Mouse (Mus musculus) kidney, postnatal 14 days (tissue): Measurements from ENCODE around the gene Gdpd5.
"Not testable (repeated sequence)": the region's sequence is repeated elsewhere in the genome, so short reads cannot be mapped to it uniquely, and the experiment has no call there.

Experiments
- DNase-seq: peaks from one replicate; pipeline ENCODE4 v3.0.0; 2022; ENCODE audit warnings: mixed read lengths

The Gdpd5 gene

DNA sequence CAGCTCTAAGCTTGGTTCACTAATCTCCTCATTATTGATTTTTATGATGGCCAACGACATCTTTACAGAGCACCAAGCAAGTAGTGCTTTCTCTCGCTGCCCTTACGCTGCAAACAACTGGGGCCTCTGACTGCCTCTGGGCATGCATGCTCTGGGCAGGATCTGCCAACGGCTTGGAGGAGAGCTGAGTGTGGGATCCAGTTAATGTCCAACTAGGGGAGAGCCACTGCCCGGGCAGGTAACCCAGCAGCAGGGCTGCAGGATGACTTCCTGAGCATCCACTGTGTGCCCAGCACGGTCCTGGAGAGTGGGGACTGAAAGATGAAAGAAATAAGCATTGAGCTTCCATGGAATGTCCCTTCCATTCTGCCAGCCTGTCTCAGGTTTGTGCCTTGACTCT lies 14.5 kb upstream of the Gdpd5 start:
- DNase-seq: peak; percentile 51

DNA sequence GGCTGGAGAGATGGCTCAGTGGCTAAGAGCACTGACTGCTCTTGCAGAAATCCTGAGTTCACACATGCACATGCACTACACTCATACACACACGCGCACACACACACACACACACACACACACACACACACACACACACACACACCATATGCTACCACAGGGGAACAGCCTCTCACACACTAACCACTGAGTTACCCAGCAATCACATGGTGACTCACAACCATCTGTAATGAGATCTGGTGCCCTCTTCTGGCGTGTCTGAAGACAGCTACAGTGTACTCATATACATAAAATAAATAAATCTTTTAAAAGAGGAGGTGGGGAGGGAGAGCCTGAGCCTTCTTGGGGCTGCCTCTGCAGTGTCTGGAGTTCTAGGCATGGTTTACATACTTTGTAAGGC lies 6.9 kb upstream of the Gdpd5 start:
- not testable (repeated sequence) for DNase-seq

DNA sequence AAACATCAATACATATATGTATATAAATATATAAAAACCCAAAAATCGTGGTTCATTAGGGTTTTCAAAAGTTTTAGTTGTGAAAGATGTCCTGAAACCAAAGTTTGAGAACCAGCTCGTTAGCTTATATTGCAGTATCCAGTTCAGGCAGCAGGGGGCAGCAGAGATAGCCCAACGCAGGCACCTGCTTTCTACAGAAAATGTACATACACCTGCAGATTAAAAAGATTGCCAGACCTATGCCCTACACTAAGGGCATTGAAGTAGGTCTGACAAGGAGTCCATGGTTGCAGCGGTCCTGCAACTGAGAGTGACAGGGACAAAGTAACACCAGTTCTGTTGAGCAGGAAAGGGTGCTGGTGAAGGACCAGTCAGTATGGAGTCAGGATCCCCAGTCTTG lies 5.8 kb upstream of the Gdpd5 start:
- peak; percentile 82 for DNase-seq

DNA sequence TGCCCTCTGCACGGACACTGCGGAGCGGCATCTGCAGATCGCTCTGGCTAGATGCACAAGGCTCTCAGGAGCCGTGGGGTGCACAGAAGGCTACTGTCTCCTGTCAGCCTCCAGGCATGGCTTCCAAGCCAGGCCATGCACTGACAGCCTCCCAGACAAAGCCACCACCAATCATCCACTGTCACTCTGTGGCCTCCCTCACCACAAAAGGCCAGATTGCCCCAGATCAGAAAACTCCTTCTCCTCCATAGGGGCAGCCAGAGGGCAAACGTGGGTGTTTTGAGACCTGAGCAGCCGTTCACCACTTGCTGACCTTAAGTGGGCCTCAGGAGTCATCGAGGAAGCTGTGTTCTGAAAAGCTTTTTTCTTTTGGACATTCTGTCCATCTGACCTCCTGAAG lies 2.3 kb upstream of the Gdpd5 start:
- DNase-seq: no peak

DNA sequence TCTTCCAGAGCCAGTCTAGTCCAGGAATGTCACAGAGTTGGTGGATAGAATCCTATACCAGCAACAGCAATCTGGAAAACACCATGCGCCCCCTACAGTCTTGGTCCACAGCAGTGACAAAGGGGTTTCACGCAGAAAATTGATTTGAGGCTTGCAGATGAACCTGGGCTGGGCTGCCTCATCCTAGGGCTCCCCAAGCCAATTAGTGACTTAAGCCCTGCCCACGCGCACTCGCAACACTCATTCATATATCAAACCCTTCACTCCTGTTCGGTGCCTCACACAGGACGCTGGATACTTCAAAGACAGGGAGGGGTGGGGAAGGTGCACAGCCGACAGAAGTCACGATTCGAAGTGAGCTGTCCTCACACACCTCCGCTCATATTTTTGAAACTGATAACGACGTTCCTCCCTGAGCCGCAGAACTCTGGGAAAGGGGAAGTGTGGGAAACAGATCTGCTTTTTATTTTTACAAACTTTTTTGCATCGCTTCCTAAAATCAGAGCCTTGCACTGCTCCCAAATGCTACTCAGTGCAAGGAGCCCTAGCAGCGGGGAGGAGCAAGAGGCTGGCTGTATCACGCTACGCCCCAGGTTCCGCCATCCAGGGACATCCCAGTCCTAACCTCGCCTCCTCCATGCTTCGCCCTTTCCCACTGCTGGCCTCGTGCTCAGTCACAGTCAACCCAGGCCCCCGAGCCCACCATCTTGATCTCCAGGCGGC lies 562 bp upstream of the Gdpd5 start:
- peak; percentile 27 for DNase-seq

DNA sequence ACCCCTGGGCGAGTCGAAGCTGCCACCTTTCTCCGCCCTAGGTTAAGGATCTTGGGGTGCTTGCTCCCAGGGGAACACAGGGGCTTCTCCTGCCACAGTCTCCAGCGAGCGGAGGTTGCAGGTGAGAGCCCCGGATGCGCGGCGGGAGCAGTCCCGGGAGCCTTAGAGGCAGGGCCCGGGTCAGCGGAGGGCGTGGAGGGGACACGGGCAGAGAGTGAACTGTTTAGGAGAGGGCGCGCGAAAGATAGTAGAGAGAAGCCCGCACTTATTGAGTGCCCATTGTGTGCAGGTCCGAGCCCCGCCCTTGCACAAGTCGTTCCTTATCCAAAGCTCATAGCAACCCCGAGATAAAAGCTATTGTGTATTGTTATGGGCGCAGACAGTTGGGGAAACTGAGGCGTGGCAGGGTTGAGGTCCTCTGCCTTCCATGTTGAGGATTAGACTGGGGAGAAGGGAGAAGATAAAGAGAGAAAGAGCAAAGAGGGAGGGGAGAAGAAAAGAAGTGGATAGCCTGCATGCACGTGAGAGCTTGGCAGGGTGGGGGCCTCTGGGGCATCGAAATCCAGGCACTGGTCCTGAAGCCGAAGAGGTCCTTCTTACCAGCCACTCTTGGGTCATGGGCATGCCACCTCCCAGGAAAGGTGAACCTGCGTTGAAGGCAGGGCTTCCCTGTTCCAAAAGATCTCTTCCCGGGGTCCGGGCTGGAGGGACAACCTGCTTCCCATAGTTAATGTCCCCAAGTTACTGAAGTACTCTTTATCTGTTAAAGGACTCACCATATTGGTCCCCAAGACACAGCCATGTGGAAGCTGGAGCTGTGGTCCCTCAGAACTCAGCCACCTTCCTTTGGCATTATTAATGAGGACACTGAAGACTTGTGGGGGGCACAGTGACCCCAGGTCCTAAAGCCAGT lies 1.1 kb downstream of the Gdpd5 start:
- peak; percentile 23 for DNase-seq

DNA sequence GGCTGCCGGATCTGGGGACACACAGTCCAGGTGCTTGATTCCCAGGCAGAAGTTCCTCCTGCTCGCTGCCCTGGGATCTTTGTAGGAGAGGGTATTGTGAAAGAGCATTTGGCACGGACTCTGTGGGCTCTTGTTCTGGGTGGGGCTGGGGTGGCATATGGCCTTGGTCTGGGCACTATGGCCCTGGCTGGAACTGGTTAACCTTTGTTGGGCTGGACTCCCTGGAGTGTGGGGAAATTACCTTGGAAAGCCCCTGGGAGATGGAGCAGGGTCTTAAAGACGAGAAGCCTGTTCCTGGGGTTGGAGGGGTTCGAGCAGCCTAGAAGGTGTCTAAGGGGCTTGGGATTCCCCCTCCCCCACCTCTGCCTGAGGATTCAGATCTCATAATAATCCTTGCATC lies 2.0 kb downstream of the Gdpd5 start:
- no peak for DNase-seq

DNA sequence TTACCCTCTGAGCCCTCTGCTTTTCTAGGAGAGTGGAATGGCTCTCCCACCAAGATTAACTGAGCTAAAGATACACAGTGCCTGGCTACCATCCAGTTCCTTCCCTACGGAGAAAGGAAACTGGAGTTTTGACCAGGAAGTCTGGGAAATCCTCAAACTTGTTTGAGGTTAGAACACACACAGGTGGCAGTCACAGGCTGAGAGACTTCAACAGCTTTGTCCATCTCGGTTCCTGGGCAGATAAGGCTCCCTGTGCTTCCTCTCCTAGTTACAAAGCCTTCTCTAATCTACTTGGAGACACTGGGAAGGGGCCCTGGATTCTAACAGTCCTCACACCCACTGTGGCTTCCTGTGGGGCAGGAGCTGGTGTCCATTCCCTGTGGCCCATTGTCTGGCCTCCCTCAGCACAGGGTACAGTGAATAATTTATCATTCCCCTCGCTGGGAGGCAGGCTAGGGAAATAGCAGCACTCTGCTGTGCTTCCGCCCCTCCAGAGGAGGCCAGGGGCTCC lies 2.9 kb downstream of the Gdpd5 start:
- peak; percentile 75 for DNase-seq

DNA sequence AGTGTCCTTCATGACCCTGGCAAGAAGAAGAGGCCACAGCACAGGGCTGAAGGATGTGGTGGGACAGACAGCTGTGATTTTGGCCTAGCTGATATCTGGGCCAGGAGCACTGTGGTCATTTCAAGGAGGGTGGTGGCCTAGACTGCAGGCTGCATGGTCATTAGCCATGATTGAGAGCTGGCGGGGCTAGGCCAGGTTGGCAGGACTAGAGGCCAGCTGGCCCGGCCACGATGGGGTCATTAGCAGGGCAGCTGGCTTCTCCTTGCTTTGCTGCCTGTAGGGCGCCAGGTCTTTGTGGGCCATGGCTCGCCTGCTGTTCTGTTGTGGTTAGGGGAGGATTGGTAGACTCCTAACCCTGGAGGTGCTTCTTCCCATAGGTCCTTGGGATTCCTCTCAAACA lies 4.8 kb downstream of the Gdpd5 start:
- DNase-seq: no peak

DNA sequence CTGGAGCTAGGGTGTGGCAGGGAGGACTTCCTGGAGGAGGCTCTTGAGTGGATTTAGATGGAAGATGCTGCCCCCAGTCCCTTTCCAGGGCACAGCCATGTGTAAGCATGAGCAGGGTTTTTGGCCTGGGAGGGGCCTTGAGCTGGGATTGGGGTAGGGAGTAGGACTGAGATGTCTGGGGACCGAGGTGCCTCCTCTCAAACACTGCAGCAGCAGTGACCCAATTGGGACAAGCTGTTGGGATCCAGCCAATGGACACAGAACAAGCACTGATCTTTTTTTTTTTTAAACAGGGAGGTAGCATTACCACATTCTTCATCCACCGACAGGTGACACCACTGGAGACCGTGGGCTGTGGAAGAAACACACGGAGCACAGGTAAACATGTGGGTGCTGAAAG lies 5.6 kb downstream of the Gdpd5 start:
- no peak for DNase-seq

DNA sequence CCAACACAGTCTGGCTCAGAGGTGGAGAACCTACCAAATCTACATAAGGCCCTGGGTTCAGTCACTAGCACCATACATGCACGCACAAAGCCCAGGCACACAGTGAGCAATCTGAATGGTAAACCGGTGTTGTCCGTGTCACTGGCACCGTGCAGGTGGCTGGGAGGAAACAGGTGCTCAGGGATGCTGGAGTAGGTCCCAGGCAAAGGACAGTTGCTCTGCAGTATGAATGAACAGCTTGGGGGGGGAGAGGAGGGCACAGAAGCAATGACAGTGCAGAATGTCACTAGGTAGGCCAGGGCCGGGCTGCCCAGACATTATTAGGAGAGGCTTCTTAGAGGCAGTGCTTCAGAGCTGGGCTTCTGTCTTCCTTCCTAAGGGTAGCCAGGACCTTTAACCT lies 6.1 kb downstream of the Gdpd5 start:
- no peak for DNase-seq

DNA sequence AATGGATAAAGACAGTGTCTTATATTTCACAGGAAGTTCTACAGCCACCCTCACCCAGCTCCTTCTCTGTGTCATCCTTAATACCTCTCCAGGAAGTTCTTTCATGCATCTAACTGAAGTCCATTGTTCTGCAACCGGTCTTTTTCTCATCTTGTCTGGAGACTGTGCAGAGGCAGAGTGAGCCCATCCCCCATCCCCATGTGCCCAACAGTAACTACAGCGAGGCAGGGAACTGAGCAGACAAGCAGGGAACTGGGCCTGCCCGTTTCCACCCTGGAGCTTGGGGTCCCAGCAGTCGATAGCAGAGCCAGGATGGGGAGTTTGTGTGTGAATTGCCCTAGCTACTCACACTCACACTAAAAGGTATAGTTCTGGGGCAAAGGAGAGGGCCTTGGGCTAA lies 9.3 kb downstream of the Gdpd5 start:
- DNase-seq: no peak

DNA sequence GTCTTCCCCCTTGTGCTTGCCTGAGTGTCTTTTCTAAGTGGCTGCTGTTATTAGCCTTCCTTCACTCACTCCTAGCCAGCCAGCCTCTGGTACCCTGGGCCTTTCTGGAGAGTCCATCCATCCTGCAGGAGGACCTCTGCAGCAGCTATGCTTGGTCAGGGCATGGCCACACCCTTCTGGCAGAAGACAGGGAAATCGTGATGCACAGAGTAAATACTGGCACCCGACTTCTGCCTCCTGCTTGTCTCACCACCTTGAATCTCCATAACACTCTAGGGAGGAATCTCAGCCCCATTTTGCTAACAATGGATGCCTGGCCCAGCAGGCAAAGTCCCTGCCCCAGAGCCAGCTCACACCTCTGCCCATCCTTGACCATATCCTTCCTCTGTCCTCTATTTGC lies 11.5 kb downstream of the Gdpd5 start:
- no peak for DNase-seq

DNA sequence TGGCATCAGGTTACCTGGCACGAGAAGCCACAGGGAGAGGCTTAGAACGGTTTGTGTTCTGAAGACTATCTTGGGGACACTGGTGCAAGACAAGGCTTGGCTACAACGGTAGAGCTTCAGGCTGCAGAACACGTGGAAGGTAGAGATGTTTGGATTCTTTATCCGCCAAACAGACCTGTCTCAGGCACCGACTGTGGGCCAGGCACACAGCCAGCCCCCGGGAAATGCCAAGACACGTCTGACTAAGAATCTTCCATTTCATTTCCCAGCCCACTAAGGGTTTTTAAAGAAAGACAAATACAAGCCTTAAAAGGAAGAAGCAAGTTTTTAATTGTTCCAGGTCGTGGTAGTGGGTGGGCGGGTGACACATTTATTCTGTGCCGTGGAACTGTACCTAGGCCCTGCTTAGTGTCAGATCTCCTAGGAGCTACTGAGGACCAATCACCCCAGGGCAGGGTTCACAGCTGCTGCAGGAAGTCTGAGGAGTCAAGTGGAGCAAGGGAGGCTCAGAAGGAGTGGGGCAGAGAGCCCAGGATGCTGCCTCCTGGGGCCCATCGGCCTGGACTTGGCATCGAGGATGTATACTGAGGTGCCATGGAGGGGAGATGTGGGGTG lies 12.6 kb downstream of the Gdpd5 start:
- no peak for DNase-seq

DNA sequence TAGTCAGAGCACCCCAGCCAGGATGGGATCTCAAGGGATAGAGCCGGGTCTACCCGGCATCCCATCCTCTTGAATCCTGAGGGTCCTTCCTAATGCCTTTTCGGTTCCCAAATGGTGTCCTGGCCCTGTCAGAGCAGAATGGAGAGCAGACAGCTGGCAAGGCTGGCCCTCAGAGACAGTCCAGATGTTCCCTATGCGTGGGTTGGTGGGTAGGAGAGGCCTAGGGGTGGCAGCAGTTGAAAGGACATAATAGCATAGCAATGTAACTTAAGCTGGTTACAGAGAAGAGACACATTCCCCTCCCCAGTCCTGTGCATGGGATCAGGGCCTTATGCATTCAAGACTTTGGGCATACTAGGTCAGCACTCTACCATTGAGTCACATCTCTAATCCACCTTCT lies 14.2 kb downstream of the Gdpd5 start:
- DNase-seq: no peak

DNA sequence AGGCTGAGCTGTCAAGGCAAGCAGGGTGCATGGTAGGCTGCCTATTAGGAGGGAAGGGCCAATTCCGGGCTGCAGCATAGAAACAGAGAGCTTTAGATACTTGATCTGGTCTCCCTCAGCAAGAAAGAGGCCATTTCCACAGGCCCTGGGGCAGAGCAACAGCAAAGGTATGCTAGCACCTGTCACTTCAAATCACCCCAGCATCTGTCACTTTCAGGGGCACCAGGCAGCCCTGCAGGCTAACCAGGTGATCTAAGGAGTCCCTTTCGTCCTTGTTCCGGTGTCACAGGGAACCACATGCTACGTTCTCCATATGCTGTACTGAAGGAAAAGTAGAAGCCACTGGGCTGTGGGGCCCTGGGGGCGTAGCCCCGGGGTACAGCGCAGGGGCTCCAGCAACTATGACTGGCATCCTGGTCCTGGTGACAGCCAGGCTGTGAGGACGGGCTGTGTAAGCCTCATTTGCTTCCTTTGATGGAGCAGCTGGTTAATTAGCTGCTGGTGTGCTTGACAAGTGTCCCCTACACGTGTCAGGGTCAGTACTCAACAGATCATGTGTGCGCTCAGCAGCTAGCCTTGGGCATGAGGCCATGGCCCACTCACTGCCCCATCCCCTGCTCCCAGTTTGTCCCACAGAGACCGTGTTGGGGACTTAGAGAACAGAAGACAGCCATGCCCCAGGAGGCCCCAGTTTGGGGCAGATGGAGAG lies 14.8 kb downstream of the Gdpd5 start:
- no peak for DNase-seq

DNA sequence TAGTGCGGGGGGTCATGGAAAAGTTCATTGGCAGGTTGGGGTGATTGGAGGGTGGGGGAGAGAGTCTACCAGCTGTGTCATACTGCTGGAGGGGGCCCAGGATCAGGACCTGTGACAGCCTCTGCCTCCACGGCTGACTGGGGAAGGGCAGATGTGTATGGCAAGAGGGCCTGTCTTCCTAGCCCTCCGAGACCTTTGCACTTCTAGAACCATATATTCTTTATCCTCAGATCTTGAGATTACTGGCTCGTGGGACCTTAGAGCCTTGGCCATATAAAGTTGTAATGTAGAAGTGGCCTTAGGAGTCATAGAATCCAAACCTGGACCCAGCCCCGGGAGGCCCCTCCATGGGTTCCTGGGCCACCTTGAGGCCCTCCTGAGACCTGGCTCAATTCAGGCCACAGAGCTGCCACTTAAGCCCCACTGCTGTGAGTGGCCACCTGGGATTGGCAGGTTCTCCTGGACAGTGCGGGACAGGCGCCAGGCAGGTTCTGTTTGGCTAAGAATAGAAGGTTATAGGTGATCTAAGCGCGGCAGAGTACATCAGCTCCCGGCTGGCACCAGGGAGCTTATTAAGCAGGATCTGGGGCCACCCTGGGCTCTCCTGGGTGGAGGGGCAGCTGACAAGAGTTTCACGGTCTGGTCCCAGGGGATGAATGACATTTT lies 15.9 kb downstream of the Gdpd5 start:
- no peak for DNase-seq

DNA sequence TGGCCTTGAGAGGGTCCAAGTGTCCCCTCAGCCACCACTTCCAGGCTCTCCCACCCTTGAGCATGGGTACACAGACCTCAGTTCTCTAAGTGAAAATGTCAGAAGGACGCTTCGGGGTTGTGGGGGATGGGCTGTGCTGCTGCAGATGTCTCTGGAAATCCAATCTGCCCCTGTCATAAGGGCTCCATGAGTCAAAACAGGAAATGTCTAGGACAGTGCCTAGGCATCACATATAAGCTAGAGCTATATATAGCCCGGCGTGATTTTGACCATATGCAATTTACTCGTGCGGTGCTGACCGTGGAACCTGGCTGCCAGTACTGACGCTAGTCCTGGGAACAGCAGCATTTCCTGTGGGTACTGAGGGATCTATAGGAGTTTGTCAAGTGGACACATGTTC lies 20.2 kb downstream of the Gdpd5 start:
- no peak for DNase-seq

DNA sequence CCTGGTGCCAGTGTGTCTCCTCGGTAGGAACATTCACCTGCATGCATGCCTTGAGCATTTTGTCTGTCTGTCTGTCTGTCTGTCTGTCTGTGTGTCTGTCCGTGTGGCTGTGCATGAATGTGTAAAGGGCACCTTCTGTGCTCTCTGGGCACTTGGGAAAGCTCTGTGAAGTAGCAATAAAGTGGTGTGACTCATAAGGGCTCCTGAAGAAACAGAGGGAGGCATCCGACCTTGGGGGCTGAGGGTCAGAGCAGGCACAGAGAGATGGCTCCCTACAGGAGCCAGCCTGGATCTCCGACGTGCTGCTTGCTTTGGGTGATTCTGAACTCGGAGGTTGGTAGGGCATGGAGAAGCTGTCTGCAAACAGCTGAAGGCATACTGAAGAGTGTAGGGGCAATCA lies 21.3 kb downstream of the Gdpd5 start:
- no peak for DNase-seq

DNA sequence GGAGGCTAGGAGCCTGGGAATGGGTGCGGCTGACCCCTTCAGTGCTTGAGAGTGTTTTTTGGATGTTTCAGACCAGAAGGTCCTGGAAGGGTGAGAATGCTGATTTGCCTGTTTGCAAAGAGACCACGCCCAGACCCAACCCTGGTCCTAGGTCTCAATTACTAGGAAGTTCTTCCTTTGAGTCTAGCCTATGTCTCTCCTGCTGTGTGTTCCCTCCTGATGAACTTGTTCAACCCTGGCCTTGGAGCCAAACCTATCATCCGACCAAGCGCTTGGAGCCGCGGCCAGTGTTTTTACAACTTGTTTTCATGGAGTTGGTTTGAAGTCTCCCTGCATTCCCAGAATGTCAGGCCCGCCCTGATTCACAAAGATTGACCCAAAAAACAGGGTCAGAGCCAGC lies 22.0 kb downstream of the Gdpd5 start:
- no peak for DNase-seq

DNA sequence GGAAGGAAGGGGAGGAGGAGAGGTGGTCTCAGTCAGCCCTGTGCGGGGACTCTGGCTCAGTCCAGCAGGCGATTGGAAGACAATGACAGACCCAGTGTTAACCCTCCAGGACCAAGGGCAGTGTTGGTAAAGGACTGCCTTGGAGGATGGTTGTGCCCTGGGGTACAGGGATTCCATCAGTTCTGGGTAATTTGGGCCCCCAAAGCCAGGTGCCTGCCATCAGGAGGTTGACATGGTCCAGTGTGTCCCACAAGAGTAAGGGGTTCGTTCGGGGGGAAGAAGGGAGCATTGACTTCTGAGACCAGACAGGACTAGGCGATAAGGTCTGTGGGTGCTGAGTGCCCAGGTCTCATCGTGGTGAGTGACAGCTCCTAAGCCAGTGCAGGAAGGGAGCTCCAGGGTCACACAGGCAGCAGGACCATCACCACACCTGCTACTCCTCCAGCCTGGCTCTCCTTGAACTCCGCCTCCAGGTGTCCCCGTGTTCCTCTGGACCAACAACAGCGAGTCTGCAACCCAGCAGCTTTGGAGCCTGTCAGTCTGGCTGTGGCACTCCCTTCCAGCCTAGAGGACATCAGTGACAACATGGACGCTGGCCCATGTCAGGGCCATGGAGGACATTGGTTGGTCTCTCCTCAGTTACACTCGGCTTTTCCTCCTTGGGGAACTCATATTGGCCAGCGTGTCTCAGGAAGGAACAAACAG lies 23.0 kb downstream of the Gdpd5 start:
- DNase-seq: no peak
